Mouse (Mus musculus) bone marrow, adult 2 months (tissue): ENCODE measurements around the gene Arhgap24. TPM values are rescaled to one million over a fixed set of nuclear protein-coding genes. Genes with fewer than 3 reads are reported as not detected.

Experiments used
- H3K27ac ChIP-seq: fragments of 200-500 bp; 2 replicates; pipeline ENCODE4 v1.5.1; 2012; ENCODE audit warnings: low read depth, mild to moderate bottlenecking, control low read depth, inconsistent platforms, low read length; ENCODE audit not compliant: control insufficient read depth, poor library complexity, insufficient read depth
- H3K4me1 ChIP-seq: fragments of 200-500 bp; 2 replicates; pipeline ENCODE4 v1.6.1; 2011; ENCODE audit warnings: low read length; ENCODE audit not compliant: control insufficient read depth, insufficient read depth
- H3K4me3 ChIP-seq: fragments of 200-500 bp; replicated peaks from 2 replicates; pipeline ENCODE3; 2011; ENCODE audit warnings: mild to moderate bottlenecking, low read depth, low read length, control low read depth; ENCODE audit not compliant: control insufficient read depth
- CTCF ChIP-seq: fragments of 200-500 bp; IDR thresholded peaks from 2 replicates; pipeline ENCODE4 v1.5.1; 2011; ENCODE audit warnings: low read length, control low read depth; ENCODE audit not compliant: control insufficient read depth, insufficient read depth
- POLR2A ChIP-seq: fragments of 200-500 bp; IDR thresholded peaks from 2 replicates; pipeline ENCODE4 v1.6.1; 2011; ENCODE audit warnings: low read depth, mild to moderate bottlenecking, control low read depth, low read length, borderline replicate concordance; ENCODE audit not compliant: control insufficient read depth
- WGBS: fragments of 180-500 bp; shearing (Covaris S2); methylation state at CpG from one replicate; pipeline ENCODE4 v1.1.7; 2018; 5-methylcytosine and 5-hydroxymethylcytosine counted together
- polyA plus RNA-seq: library from polyadenylated mRNA; stranded (reverse); fragments of >200 nt; gene quantifications from 2 replicates; pipeline ENCODE4 v1.2.4, GENCODE M21; 2011; ENCODE audit warnings: low replicate concordance; ENCODE audit not compliant: missing spikeins, insufficient read depth, insufficient read length

Gene Arhgap24
- polyA plus RNA-seq, 1 experiment = 4.1 TPM

GRCm38 (mm10) chr5:102623807-102624435, 142.7 kb downstream of the Arhgap24 start:
- Histone ChIP-seq H3K4me1 (no peaks in the 10 kb centered on the region), H3K27ac (no peak overlapping the region), H3K4me3 (no peak overlapping the region)
- TF ChIP-seq CTCF (no peak), POLR2A (no peak)
- 74% methylated on average over 3 of the region's 3 CpGs for WGBS

- 70% methylated on average over 2 of the region's 2 CpGs for WGBS
- Histone ChIP-seq H3K27ac (no peak overlapping the region), H3K4me3 (no peak overlapping the region), H3K4me1 (no peaks in the 10 kb centered on the region)
- no peak for TF ChIP-seq CTCF
- no peak for TF ChIP-seq POLR2A
These were observed 145.5 kb downstream of the Arhgap24 start for GRCm38 (mm10) chr5:102626671-102627070.

GRCm38 (mm10) chr5:102629362-102629771, 148.2 kb downstream of the Arhgap24 start:
- no peak overlapping the region for H3K4me3 ChIP-seq
- 74% methylated on average over 11 of the region's 11 CpGs for WGBS

GRCm38 (mm10) chr5:102635591-102635990, 154.4 kb downstream of the Arhgap24 start:
- H3K4me3 ChIP-seq = no peak overlapping the region
- 81% methylated on average over 4 of the region's 4 CpGs for WGBS
- H3K27ac ChIP-seq = no peak overlapping the region
- no peaks in the 10 kb centered on the region for H3K4me1 ChIP-seq
- TF ChIP-seq CTCF (no peak), POLR2A (no peak)

More at GRCm38 (mm10) chr5:102629362-102629771, 148.2 kb downstream of the Arhgap24 start:
- no peak for TF ChIP-seq CTCF
- no peak for TF ChIP-seq POLR2A
- Histone ChIP-seq H3K27ac (no peak overlapping the region), H3K4me1 (no peaks in the 10 kb centered on the region)

- Histone ChIP-seq H3K27ac (no peak overlapping the region), H3K4me3 (no peak overlapping the region), H3K4me1 (no peaks in the 10 kb centered on the region)
- WGBS = 43% methylated on average over 7 of the region's 7 CpGs
- no peak for TF ChIP-seq CTCF
- no peak for TF ChIP-seq POLR2A
These were observed 158.8 kb downstream of the Arhgap24 start for GRCm38 (mm10) chr5:102639782-102640559.

- no peak overlapping the region for H3K27ac ChIP-seq
- TF ChIP-seq CTCF (no peak), POLR2A (no peak)
- H3K4me3 ChIP-seq = no peak overlapping the region
- no peaks in the 10 kb centered on the region for H3K4me1 ChIP-seq
- 47% methylated on average over 7 of the region's 7 CpGs for WGBS
These were observed 162.2 kb downstream of the Arhgap24 start for GRCm38 (mm10) chr5:102643364-102643763.

- WGBS = 13% methylated on average over 4 of the region's 4 CpGs
- no peaks in the 10 kb centered on the region for H3K4me1 ChIP-seq
- H3K4me3 ChIP-seq = no peak overlapping the region
- TF ChIP-seq POLR2A (no peak), CTCF (no peak)
- no peak overlapping the region for H3K27ac ChIP-seq
These were observed 162.6 kb downstream of the Arhgap24 start for GRCm38 (mm10) chr5:102643820-102644219.

GRCm38 (mm10) chr5:102659061-102659460, 177.9 kb downstream of the Arhgap24 start:
- H3K27ac ChIP-seq = no peak overlapping the region
- H3K4me3 ChIP-seq = no peak overlapping the region
- no peaks in the 10 kb centered on the region for H3K4me1 ChIP-seq
- no peak for TF ChIP-seq CTCF
- TF ChIP-seq POLR2A = no peak

GRCm38 (mm10) chr5:102664988-102665726, 184.0 kb downstream of the Arhgap24 start:
- Histone ChIP-seq H3K4me3 (no peak overlapping the region), H3K4me1 (no peaks in the 10 kb centered on the region), H3K27ac (no peak overlapping the region)
- TF ChIP-seq POLR2A (no peak), CTCF (no peak)
- WGBS = 68% methylated on average over 13 of the region's 13 CpGs
